In genomic region chr3:105569310-105569752, GRCm38 (mm10) we compare ENCODE assay signal across 16 mouse cellular contexts.
DNase-seq lines count a peak whose midpoint lies in the region; ATAC-seq lines count a peak whose summit lies in the region.
"Had no signal": no experiment of that assay in that cellular context is flagged by ENCODE, and none has a peak within 500 bp of the region (broad histone marks: within the 10 kb centered on the region; RNA-seq: fewer than 3 reads in every experiment).

No protein-coding gene starts in this region.

- DNase-seq in retina, postnatal 1 day: peak; percentile 53
- DNase-seq in retina, embryonic 14.5 days (ENCODE audit: low spot score): no peak
- no peak for DNase-seq in hindbrain, embryonic 11.5 days (ENCODE audit: low spot score)
- DNase-seq in midbrain, embryonic 14.5 days: peak; percentile 64
- no peak for DNase-seq in ovary, postnatal 36 days (ENCODE audit: low spot score)
- no peak for DNase-seq in heart, embryonic 10.5 days (ENCODE audit: low spot score)
- DNase-seq: adrenal gland, postnatal 10 days; cerebellum, adult 8-10 months; gastrocnemius, postnatal 36 days; right cerebral cortex, postnatal 25 days had no signal

- no peak overlapping the region for H3K4me3 ChIP-seq in hindbrain, embryonic 11.5 days (ENCODE audit: low read depth, low read length)
- H3K4me3 ChIP-seq in midbrain, embryonic 14.5 days (replicated peaks; ENCODE audit: low read depth, low read length): no peak overlapping the region
- H3K4me3 ChIP-seq in kidney, embryonic 16.5 days (ENCODE audit: low read length): no peak overlapping the region
- no peak overlapping the region for H3K4me3 ChIP-seq in heart, embryonic 10.5 days
- H3K4me3 ChIP-seq: heart, embryonic 13.5 days; kidney, embryonic 15.5 days; left cerebral cortex, adult 2 months; limb, embryonic 13.5 days had no signal

- peak overlapping the region; percentile 68; the same call in 1 of the 2 replicates for H3K27ac ChIP-seq in hindbrain, embryonic 11.5 days (ENCODE audit: low read depth, low read length)
- H3K27ac ChIP-seq in midbrain, embryonic 14.5 days (replicated peaks; ENCODE audit: low read depth, low read length): peak overlapping the region; percentile 78
- no peak overlapping the region for H3K27ac ChIP-seq in kidney, embryonic 16.5 days (ENCODE audit: low read length)
- no peak overlapping the region for H3K27ac ChIP-seq in heart, embryonic 10.5 days
- H3K27ac ChIP-seq: heart, embryonic 13.5 days; kidney, embryonic 15.5 days; left cerebral cortex, adult 2 months; limb, embryonic 13.5 days had no signal

- no peak overlapping the region for H3K9ac ChIP-seq in hindbrain, embryonic 11.5 days (ENCODE audit: low read depth, low read length)
- no peak overlapping the region for H3K9ac ChIP-seq in midbrain, embryonic 14.5 days (replicated peaks; ENCODE audit: low read length)
- no peak overlapping the region for H3K9ac ChIP-seq in kidney, embryonic 16.5 days (replicated peaks; ENCODE audit: low read length)
- H3K9ac ChIP-seq: heart, embryonic 13.5 days; kidney, embryonic 15.5 days; limb, embryonic 13.5 days had no signal

- 48% methylated on average over 6 of the region's 6 CpGs for WGBS in hindbrain, embryonic 11.5 days
- WGBS in midbrain, embryonic 14.5 days: 18% methylated on average over 6 of the region's 6 CpGs
- 58% methylated on average over 6 of the region's 6 CpGs for WGBS in kidney, embryonic 16.5 days
- 54% methylated on average over 6 of the region's 6 CpGs for WGBS in heart, embryonic 10.5 days

- H3K36me3 ChIP-seq in hindbrain, embryonic 11.5 days (ENCODE audit: control insufficient read depth, insufficient read depth, low read length): no peaks in the 10 kb centered on the region
- no peaks in the 10 kb centered on the region for H3K36me3 ChIP-seq in midbrain, embryonic 14.5 days (ENCODE audit: control insufficient read depth, insufficient read depth, low read length)
- no peaks in the 10 kb centered on the region for H3K36me3 ChIP-seq in kidney, embryonic 16.5 days (ENCODE audit: insufficient read depth, low read length)
- no peaks in the 10 kb centered on the region for H3K36me3 ChIP-seq in heart, embryonic 10.5 days
- H3K36me3 ChIP-seq: heart, embryonic 13.5 days; kidney, embryonic 15.5 days; limb, embryonic 13.5 days had no signal

- no peaks in the 10 kb centered on the region for H3K27me3 ChIP-seq in hindbrain, embryonic 11.5 days (ENCODE audit: control insufficient read depth, insufficient read depth, low read length)
- H3K27me3 ChIP-seq in midbrain, embryonic 14.5 days (ENCODE audit: control insufficient read depth, insufficient read depth, low read length): no peaks in the 10 kb centered on the region
- no peaks in the 10 kb centered on the region for H3K27me3 ChIP-seq in kidney, embryonic 16.5 days (ENCODE audit: insufficient read depth, low read length)
- H3K27me3 ChIP-seq in heart, embryonic 10.5 days (ENCODE audit: insufficient read depth, poor library complexity, severe bottlenecking): peaks cover 29% of the 10 kb centered on the region
- H3K27me3 ChIP-seq: kidney, embryonic 15.5 days had no signal

- no peaks in the 10 kb centered on the region for H3K9me3 ChIP-seq in hindbrain, embryonic 11.5 days (ENCODE audit: control insufficient read depth, low read length)
- H3K9me3 ChIP-seq in midbrain, embryonic 14.5 days (ENCODE audit: control insufficient read depth, low read length): no peaks in the 10 kb centered on the region
- H3K9me3 ChIP-seq in kidney, embryonic 16.5 days (ENCODE audit: low read length): no peaks in the 10 kb centered on the region
- no peaks in the 10 kb centered on the region for H3K9me3 ChIP-seq in heart, embryonic 10.5 days
- H3K9me3 ChIP-seq: heart, embryonic 13.5 days; kidney, embryonic 15.5 days; limb, embryonic 13.5 days had no signal

- ATAC-seq in hindbrain, embryonic 11.5 days (ENCODE audit: low FRiP score): peak; percentile 50
- ATAC-seq in midbrain, embryonic 14.5 days (ENCODE audit: low FRiP score, low TSS enrichment): peak; percentile 62
- ATAC-seq in kidney, embryonic 16.5 days (ENCODE audit: low FRiP score, low TSS enrichment): no peak
- ATAC-seq: CD4-positive, CD25-positive, alpha-beta regulatory T cell, adult 4 months had no signal

- no peak overlapping the region for H3K4me2 ChIP-seq in hindbrain, embryonic 11.5 days (replicated peaks; ENCODE audit: low read depth, low read length)
- H3K4me2 ChIP-seq in midbrain, embryonic 14.5 days (ENCODE audit: low read length): peak overlapping the region; percentile 11; the same call in 1 of the 2 replicates
- no peak overlapping the region for H3K4me2 ChIP-seq in kidney, embryonic 16.5 days (replicated peaks; ENCODE audit: low read depth, low read length)
- H3K4me2 ChIP-seq: heart, embryonic 13.5 days; kidney, embryonic 15.5 days; limb, embryonic 13.5 days had no signal

- H3K4me1 ChIP-seq in hindbrain, embryonic 11.5 days (replicated peaks; ENCODE audit: control insufficient read depth, insufficient read depth, low read length): peaks cover 3% of the 10 kb centered on the region
- peaks cover 58% of the 10 kb centered on the region for H3K4me1 ChIP-seq in midbrain, embryonic 14.5 days (ENCODE audit: control insufficient read depth, insufficient read depth, low read length)
- H3K4me1 ChIP-seq in kidney, embryonic 16.5 days (ENCODE audit: insufficient read depth, low read length): no peaks in the 10 kb centered on the region
- peaks cover 3% of the 10 kb centered on the region; the same call in 1 of the 2 replicates for H3K4me1 ChIP-seq in heart, embryonic 10.5 days
- H3K4me1 ChIP-seq: limb, embryonic 13.5 days had no signal

Comparison
In these comparisons a context has a peak if more than half of its experiments do, and no peak if none do; other contexts are left out.
1. DNase-seq: peak in retina, postnatal 1 day (single experiment) and midbrain, embryonic 14.5 days (single experiment); none in retina, embryonic 14.5 days (single experiment), hindbrain, embryonic 11.5 days (single experiment), ovary, postnatal 36 days (single experiment) and heart, embryonic 10.5 days (single experiment).
2. H3K27ac ChIP-seq: peak in hindbrain, embryonic 11.5 days (single experiment) and midbrain, embryonic 14.5 days (single experiment); none in kidney, embryonic 16.5 days (single experiment) and heart, embryonic 10.5 days (single experiment).